Mouse (Mus musculus) small intestine, adult 2 months (tissue): ENCODE results near the gene Glra4.

Source experiments
- CTCF ChIP-seq: fragments of 200-500 bp; IDR thresholded peaks from 2 replicates; pipeline ENCODE4 v1.5.1; 2012; ENCODE audit warnings: low read depth, mild to moderate bottlenecking, control low read depth, inconsistent platforms, low read length, moderate library complexity, mixed read lengths; ENCODE audit not compliant: insufficient replicate concordance, insufficient read length; ENCODE audit errors: extremely low read depth
- POLR2A ChIP-seq: fragments of 200-500 bp; IDR thresholded peaks from 2 replicates; pipeline ENCODE4 v1.6.1; 2012; ENCODE audit warnings: low read depth, mild to moderate bottlenecking, control low read depth, inconsistent platforms, low read length, moderate library complexity

DNA sequence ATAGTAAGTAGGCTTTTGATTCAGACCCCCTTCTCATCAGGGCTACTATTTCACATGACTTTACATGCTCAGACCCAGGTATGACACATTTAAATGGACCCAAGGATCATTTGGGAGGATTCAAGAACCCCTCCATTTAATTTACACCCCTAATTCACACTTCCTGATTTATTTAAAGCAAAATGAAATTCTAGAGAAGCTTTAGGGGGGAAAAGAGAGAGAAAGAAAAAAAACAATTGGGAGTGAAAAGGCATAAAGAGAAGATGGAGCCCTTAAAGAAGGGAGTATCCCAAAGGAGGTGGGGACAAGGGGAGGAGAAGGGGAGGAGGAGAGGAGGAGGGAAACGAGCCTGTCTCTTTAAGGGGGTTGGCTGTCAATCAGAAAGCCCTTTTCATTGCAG lies 42.4 kb upstream of the Glra4 start, which contains the start of gene Plp1:
- TF ChIP-seq CTCF: no peak
- TF ChIP-seq POLR2A: no peak
